Mouse (Mus musculus): ENCODE data around the gene Zan. TPM values are rescaled to one million over a fixed set of nuclear protein-coding genes. Genes with fewer than 3 reads are reported as not detected.
"Not testable (repeated sequence)": the region's sequence is repeated elsewhere in the genome, so short reads cannot be mapped to it uniquely, and the experiment has no call there.

Zan gene
- polyA plus RNA-seq, 1 experiment from 2014 or later: 0.12 TPM

DNA sequence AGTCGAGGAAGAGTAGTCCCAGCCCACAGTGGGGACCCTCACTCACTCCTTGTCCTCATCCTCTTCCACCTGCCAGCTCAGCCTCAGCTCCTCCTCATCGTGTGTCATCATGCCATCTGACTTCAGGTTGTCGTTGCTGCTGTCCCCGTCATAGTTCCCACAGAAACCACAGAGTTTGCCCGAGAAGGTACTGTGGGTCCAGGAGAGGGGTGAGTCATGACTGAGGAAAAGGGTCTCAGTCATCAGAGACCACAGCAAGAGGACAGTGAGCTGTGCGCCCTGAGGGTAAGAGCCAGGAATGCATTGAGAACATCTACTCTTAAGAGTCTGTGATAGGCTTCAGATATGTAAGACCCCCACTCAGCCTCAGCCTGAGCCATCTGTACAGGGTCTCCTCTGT lies 21.7 kb downstream of the Zan start:
- DNase-seq (no peak), ATAC-seq (ENCODE audit: low FRiP score, low TSS enrichment) (no peak)
- H3K4me2 ChIP-seq (ENCODE audit: low read length): no peak overlapping the region
- no peaks in the 10 kb centered on the region for H3K27me3 ChIP-seq (ENCODE audit: control insufficient read depth, insufficient read depth, low read length)
- H3K27ac ChIP-seq (replicated peaks; ENCODE audit: low read depth, low read length): no peak overlapping the region
- H3K9ac ChIP-seq (replicated peaks; ENCODE audit: low read length): no peak overlapping the region
- H3K9me3 ChIP-seq (ENCODE audit: control insufficient read depth, low read length): no peaks in the 10 kb centered on the region
- 78% methylated on average over 6 of the region's 6 CpGs for WGBS
- no peak overlapping the region for H3K4me3 ChIP-seq (replicated peaks; ENCODE audit: low read depth, low read length)
- no peaks in the 10 kb centered on the region for H3K4me1 ChIP-seq (ENCODE audit: control insufficient read depth, insufficient read depth, low read length)
- H3K36me3 ChIP-seq (ENCODE audit: control insufficient read depth, insufficient read depth, low read length): no peaks in the 10 kb centered on the region

- DNase-seq (no peak), ATAC-seq (ENCODE audit: low FRiP score, low TSS enrichment) (no peak)
- Histone ChIP-seq H3K9me3 (ENCODE audit: control insufficient read depth, low read length) (no peaks in the 10 kb centered on the region), H3K36me3 (ENCODE audit: control insufficient read depth, insufficient read depth, low read length) (no peaks in the 10 kb centered on the region), H3K4me2 (ENCODE audit: low read length) (no peak overlapping the region), H3K9ac (replicated peaks; ENCODE audit: low read length) (no peak overlapping the region), H3K4me1 (ENCODE audit: control insufficient read depth, insufficient read depth, low read length) (no peaks in the 10 kb centered on the region), H3K27ac (replicated peaks; ENCODE audit: low read depth, low read length) (no peak overlapping the region), H3K27me3 (ENCODE audit: control insufficient read depth, insufficient read depth, low read length) (no peaks in the 10 kb centered on the region), H3K4me3 (replicated peaks; ENCODE audit: low read depth, low read length) (no peak overlapping the region)
Measured at GRCm38 (mm10) chr5:137445536-137445935, 31.3 kb downstream of the Zan start.

DNA sequence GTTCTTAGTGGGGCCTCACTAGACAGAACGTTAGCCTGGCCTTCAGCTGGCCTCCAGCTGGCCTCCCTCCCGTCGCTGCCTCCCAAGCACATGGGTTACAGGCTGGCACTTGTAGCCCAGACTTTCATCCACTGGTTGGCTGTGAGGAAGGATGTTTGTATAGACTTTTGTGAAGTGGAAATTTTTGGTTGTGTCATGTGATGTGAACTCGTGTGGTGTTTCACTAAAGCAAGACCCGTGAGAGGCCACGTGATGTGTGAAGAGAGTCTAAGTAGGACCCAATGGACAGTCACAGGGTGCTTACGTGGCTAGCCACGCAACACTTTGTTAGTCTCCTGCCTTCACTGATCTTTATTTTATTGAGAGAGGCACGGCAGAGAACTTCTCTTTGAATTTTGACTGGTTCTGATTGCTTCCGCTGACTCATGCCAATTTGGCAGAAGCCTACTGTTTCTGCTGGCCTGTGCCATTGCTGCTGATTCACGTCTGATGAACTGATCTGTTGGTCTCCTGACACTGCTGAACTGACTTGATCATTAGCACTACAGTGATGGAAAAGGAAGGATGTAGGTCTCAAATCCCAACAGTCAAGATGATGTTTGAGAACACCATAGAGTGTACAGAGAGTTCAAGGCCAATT lies 36.5 kb downstream of the Zan start:
- Histone ChIP-seq H3K9ac (replicated peaks; ENCODE audit: low read length) (no peak overlapping the region), H3K27me3 (ENCODE audit: control insufficient read depth, insufficient read depth, low read length) (no peaks in the 10 kb centered on the region), H3K27ac (replicated peaks; ENCODE audit: low read depth, low read length) (no peak overlapping the region), H3K9me3 (ENCODE audit: control insufficient read depth, low read length) (no peaks in the 10 kb centered on the region), H3K4me1 (ENCODE audit: control insufficient read depth, insufficient read depth, low read length) (no peaks in the 10 kb centered on the region), H3K36me3 (ENCODE audit: control insufficient read depth, insufficient read depth, low read length) (no peaks in the 10 kb centered on the region), H3K4me2 (ENCODE audit: low read length) (no peak overlapping the region), H3K4me3 (replicated peaks; ENCODE audit: low read depth, low read length) (no peak overlapping the region)
- 85% methylated on average over 11 of the region's 11 CpGs for WGBS
- ATAC-seq (ENCODE audit: low FRiP score, low TSS enrichment): no peak
- no peak for DNase-seq

DNA sequence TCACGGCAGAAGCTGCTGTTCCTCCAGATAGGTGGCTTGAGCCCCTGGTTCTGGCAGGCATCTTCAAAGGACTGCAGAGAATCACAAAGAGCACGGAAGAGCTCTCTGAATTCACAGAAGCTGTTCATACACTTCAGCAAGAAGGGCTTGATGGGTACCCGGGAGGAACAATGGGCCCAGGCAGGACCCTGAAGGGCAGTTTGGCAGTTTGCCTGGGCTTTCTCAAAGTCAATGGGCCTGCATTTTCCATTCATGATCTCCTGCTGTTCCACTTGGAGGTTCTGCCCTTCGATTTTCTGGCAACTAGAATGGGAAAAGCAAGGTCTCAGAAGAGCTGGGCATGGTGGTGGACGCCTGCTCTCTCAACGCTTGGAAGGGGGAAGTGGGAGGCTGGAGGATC lies 43.0 kb downstream of the Zan start:
- Histone ChIP-seq H3K9ac (replicated peaks; ENCODE audit: low read length) (no peak overlapping the region), H3K4me1 (ENCODE audit: control insufficient read depth, insufficient read depth, low read length) (no peaks in the 10 kb centered on the region), H3K27me3 (ENCODE audit: control insufficient read depth, insufficient read depth, low read length) (no peaks in the 10 kb centered on the region), H3K9me3 (ENCODE audit: control insufficient read depth, low read length) (no peaks in the 10 kb centered on the region), H3K4me2 (ENCODE audit: low read length) (no peak overlapping the region), H3K27ac (replicated peaks; ENCODE audit: low read depth, low read length) (no peak overlapping the region), H3K4me3 (replicated peaks; ENCODE audit: low read depth, low read length) (no peak overlapping the region), H3K36me3 (ENCODE audit: control insufficient read depth, insufficient read depth, low read length) (no peaks in the 10 kb centered on the region)
- peak; percentile 73 for DNase-seq
- WGBS: 38% methylated on average over 6 of the region's 6 CpGs
- ATAC-seq (ENCODE audit: low FRiP score, low TSS enrichment): no peak

GRCm38 (mm10) chr5:137430402-137430801 lies 46.5 kb downstream of the Zan start:
- H3K36me3 ChIP-seq (ENCODE audit: control insufficient read depth, insufficient read depth, low read length); ATAC-seq (ENCODE audit: low FRiP score, low TSS enrichment); H3K27me3 ChIP-seq (ENCODE audit: control insufficient read depth, insufficient read depth, low read length); H3K27ac ChIP-seq (replicated peaks; ENCODE audit: low read depth, low read length); H3K4me3 ChIP-seq (replicated peaks; ENCODE audit: low read depth, low read length); H3K9me3 ChIP-seq (ENCODE audit: control insufficient read depth, low read length); H3K4me1 ChIP-seq (ENCODE audit: control insufficient read depth, insufficient read depth, low read length); DNase-seq; H3K9ac ChIP-seq (replicated peaks; ENCODE audit: low read length); H3K4me2 ChIP-seq (ENCODE audit: low read length): not testable (repeated sequence)
- 84% methylated on average over 4 of the region's 4 CpGs for WGBS

GRCm38 (mm10) chr5:137425648-137426047 lies 51.2 kb downstream of the Zan start:
- ATAC-seq (ENCODE audit: low FRiP score, low TSS enrichment) (no peak), DNase-seq (peak; percentile 39)
- Histone ChIP-seq H3K9ac (replicated peaks; ENCODE audit: low read length) (no peak overlapping the region), H3K4me2 (ENCODE audit: low read length) (no peak overlapping the region), H3K27me3 (ENCODE audit: control insufficient read depth, insufficient read depth, low read length) (no peaks in the 10 kb centered on the region), H3K27ac (replicated peaks; ENCODE audit: low read depth, low read length) (peak overlapping the region; percentile 45; the same call in 1 of the 2 replicates), H3K9me3 (ENCODE audit: control insufficient read depth, low read length) (no peaks in the 10 kb centered on the region), H3K36me3 (ENCODE audit: control insufficient read depth, insufficient read depth, low read length) (no peaks in the 10 kb centered on the region), H3K4me3 (replicated peaks; ENCODE audit: low read depth, low read length) (no peak overlapping the region), H3K4me1 (ENCODE audit: control insufficient read depth, insufficient read depth, low read length) (0 out of 2 replicates have a peak, but pooled peaks cover 3% of the 10 kb centered on the region)
- WGBS: 61% methylated on average over 6 of the region's 6 CpGs

DNA sequence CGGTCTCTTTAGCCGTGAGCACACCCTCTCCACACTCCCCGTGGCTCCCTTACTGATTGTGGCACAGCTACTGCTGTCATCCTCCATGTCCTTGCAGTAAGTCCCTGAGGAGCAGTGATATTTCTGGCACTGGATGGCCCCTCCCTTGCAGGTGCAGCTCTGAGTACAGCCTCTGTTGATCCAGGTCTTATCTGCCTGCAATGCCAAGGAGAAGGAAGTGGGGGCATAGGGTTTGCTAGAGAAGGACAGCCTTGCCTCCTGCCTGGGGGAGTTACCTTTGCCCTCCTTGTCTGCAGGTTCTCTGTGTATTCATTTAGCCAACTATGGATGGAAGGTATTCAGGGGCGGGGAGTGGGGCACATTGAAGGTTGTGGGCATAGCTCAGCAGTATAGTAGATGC lies 57.0 kb downstream of the Zan start:
- DNase-seq: no peak
- Histone ChIP-seq H3K4me2 (ENCODE audit: low read length) (no peak overlapping the region), H3K9me3 (ENCODE audit: control insufficient read depth, low read length) (no peaks in the 10 kb centered on the region), H3K27ac (replicated peaks; ENCODE audit: low read depth, low read length) (no peak overlapping the region), H3K27me3 (ENCODE audit: control insufficient read depth, insufficient read depth, low read length) (no peaks in the 10 kb centered on the region), H3K4me3 (replicated peaks; ENCODE audit: low read depth, low read length) (no peak overlapping the region), H3K4me1 (ENCODE audit: control insufficient read depth, insufficient read depth, low read length) (no peaks in the 10 kb centered on the region), H3K9ac (replicated peaks; ENCODE audit: low read length) (no peak overlapping the region), H3K36me3 (ENCODE audit: control insufficient read depth, insufficient read depth, low read length) (no peaks in the 10 kb centered on the region)
- WGBS: 77% methylated on average over 4 of the region's 4 CpGs
- ATAC-seq (ENCODE audit: low FRiP score, low TSS enrichment): no peak

GRCm38 (mm10) chr5:137419105-137419504 lies 57.8 kb downstream of the Zan start:
- ATAC-seq (ENCODE audit: low FRiP score, low TSS enrichment): no peak
- Histone ChIP-seq H3K9me3 (ENCODE audit: control insufficient read depth, low read length) (no peaks in the 10 kb centered on the region), H3K4me2 (ENCODE audit: low read length) (no peak overlapping the region), H3K4me3 (replicated peaks; ENCODE audit: low read depth, low read length) (no peak overlapping the region), H3K36me3 (ENCODE audit: control insufficient read depth, insufficient read depth, low read length) (no peaks in the 10 kb centered on the region), H3K27me3 (ENCODE audit: control insufficient read depth, insufficient read depth, low read length) (no peaks in the 10 kb centered on the region), H3K9ac (replicated peaks; ENCODE audit: low read length) (no peak overlapping the region), H3K27ac (replicated peaks; ENCODE audit: low read depth, low read length) (no peak overlapping the region), H3K4me1 (ENCODE audit: control insufficient read depth, insufficient read depth, low read length) (no peaks in the 10 kb centered on the region)
- WGBS: 79% methylated on average over 9 of the region's 9 CpGs
- no peak for DNase-seq

DNA sequence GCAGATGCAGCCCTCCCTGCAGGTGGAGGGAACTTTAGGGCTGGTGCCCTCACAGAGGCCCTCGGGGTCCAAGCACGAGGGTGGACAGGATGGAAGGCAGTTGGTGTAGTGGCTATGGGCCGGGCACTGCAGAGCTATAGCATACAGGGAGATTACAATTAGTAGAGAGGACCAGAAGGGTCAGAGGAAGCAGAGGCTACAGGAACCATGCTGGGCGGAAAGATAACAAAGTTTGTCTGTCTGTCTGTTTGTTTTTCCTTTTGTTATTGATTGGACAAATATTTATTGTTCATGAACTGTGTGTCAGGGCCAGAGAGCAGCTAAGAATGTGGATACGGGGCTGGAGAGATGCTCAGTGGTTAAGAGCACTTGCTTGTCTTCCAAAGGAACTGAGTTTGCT lies 62.6 kb downstream of the Zan start:
- Histone ChIP-seq H3K36me3 (ENCODE audit: control insufficient read depth, insufficient read depth, low read length) (no peaks in the 10 kb centered on the region), H3K9ac (replicated peaks; ENCODE audit: low read length) (no peak overlapping the region), H3K4me3 (replicated peaks; ENCODE audit: low read depth, low read length) (no peak overlapping the region), H3K4me1 (ENCODE audit: control insufficient read depth, insufficient read depth, low read length) (no peaks in the 10 kb centered on the region), H3K27me3 (ENCODE audit: control insufficient read depth, insufficient read depth, low read length) (no peaks in the 10 kb centered on the region), H3K9me3 (ENCODE audit: control insufficient read depth, low read length) (no peaks in the 10 kb centered on the region), H3K4me2 (ENCODE audit: low read length) (no peak overlapping the region), H3K27ac (replicated peaks; ENCODE audit: low read depth, low read length) (no peak overlapping the region)
- ATAC-seq (ENCODE audit: low FRiP score, low TSS enrichment) (no peak), DNase-seq (no peak)
- 62% methylated on average over 5 of the region's 5 CpGs for WGBS

Measured in midbrain, embryonic 14.5 days (tissue).